Mouse (Mus musculus) left cerebral cortex, postnatal 4 days (tissue): ENCODE data around the gene Ank2. TPM values are rescaled to one million over a fixed set of nuclear protein-coding genes. Genes with fewer than 3 reads are reported as not detected.
A peak's percentile ranks its signal among the peaks of the same experiment; 100 is the strongest.
"Not testable (repeated sequence)": the region's sequence is repeated elsewhere in the genome, so short reads cannot be mapped to it uniquely, and the experiment has no call there.

Experiments used
- DNase-seq: peaks from one replicate; pipeline ENCODE4 v3.0.0-alpha.2; 2022
- intact Hi-C: fragments of 180-260 bp; cut with DNase I; formaldehyde crosslinking; loops from one replicate; pipeline ENCODE4 v1.15.1; 2025
- total RNA-seq, 2 experiments: library from RNA; stranded (reverse); gene quantifications; 2 replicates each; pipeline ENCODE4 v1.2.3; 2021

Gene Ank2
- total RNA-seq, 2 experiments from 2014 or later, result 971 to 1,020 TPM

DNA sequence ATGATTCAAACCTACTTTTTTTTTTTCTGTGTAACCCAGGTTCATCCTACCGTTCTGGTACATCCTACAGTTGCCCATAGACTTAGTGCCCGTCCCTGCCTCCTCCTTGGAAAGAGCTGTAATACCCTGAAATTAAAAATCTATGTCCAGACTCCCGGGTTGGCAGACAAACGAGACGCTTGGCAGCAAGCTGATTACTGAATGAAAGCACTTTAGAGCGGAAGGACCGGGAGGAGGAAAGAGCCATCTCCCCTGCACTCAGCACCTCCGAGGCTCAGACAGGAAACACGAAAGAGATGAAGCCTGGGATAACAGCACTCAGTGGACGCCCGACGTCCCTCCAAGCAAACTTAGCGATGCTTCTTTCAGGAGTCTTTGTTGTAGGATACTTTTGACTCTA is 69.3 kb downstream of the Ank2 start:
- intact Hi-C loops, result loop anchor here (10.0 kb wide), 1 partner anchor 105 kb away; no protein-coding TSS in a partner anchor
- peak; percentile 48 for DNase-seq

DNA sequence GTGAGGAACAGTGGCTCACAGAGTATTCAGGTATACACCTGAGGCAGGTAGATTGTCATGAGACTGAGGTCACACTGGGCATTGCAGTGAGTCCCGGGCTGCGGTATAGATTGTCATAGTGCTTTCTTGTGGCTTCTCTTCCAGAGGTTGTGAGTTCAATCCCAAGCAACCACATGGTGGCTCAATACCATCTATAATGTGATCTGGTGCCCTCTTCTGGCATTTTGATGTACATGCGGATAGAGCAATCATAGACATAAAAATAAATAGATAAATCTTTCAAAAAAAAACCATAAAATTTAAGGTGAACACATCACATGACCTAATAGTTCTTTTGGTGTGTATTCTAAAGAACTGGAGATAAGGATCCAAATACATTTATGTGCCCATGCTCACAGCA is 70.6 kb downstream of the Ank2 start:
- intact Hi-C loops, result loop anchor here (10.0 kb wide), 1 partner anchor 104 kb away; no protein-coding TSS in a partner anchor
- DNase-seq, result no peak

GRCm38 (mm10) chr3:127416950-127417349 is 82.2 kb downstream of the Ank2 start:
- DNase-seq, result no peak

GRCm38 (mm10) chr3:127414438-127414837 is 84.7 kb downstream of the Ank2 start:
- DNase-seq, result no peak
- intact Hi-C loops, result no loop called here

More at GRCm38 (mm10) chr3:127416950-127417349, 82.2 kb downstream of the Ank2 start:
- intact Hi-C loops, result no loop called here

- DNase-seq, result peak; percentile 83
Observed at GRCm38 (mm10) chr3:127408684-127409550, 90.2 kb downstream of the Ank2 start.

GRCm38 (mm10) chr3:127407868-127408574 is 91.1 kb downstream of the Ank2 start:
- intact Hi-C loops, result no loop called here
- no peak for DNase-seq

More at GRCm38 (mm10) chr3:127408684-127409550, 90.2 kb downstream of the Ank2 start:
- intact Hi-C loops, result no loop called here

DNA sequence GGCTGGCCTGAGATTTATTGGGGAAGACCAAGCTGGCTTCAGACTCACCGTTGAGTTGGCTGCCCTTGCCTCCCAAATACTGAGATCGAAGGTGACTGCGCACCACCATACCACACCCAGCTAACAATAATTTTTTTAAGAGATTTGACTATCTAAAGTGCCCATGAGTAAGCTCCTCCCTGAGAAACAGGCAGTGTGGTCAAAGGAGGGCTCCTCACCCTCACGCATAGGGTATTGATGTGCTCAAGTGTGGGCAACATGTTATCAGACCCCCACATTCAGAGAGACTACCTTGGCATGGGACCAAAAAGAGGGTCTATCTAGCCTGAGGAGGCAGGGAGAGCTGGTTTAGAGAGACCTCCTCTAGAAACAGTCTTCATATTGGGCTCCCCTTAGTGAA is 92.3 kb downstream of the Ank2 start:
- DNase-seq, result no peak
- intact Hi-C loops, result no loop called here

DNA sequence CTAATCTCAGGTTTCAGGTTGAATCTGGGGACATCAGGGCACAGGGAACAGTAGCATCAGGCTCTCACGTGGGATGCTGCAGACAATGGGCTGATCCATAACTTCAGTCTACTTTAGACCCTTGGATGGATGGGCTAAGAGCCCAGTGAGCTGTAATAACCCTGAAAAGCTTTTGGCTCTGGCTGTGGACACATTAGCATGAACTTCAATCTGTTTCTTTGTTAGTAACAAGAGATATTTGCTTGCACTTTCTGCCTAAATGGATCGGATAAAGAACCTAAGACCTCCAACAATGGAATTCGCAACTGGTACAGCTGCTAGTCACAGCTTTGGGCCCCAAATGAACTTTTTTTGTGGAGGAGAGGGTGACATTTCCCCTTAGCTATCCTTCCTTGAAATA is 94.8 kb downstream of the Ank2 start:
- DNase-seq, result peak; percentile 9

GRCm38 (mm10) chr3:127400976-127401375 is 98.2 kb downstream of the Ank2 start:
- intact Hi-C loops, result no loop called here

More for the DNA sequence above, 94.8 kb downstream of the Ank2 start:
- intact Hi-C loops, result no loop called here

GRCm38 (mm10) chr3:127400468-127400867 is 98.7 kb downstream of the Ank2 start:
- DNase-seq, intact Hi-C loops: not testable (repeated sequence)

More at GRCm38 (mm10) chr3:127400976-127401375, 98.2 kb downstream of the Ank2 start:
- DNase-seq, result peak; percentile 10

GRCm38 (mm10) chr3:127397774-127398173 is 101.4 kb downstream of the Ank2 start:
- no peak for DNase-seq
- intact Hi-C loops, result no loop called here

GRCm38 (mm10) chr3:127395202-127395601 is 103.9 kb downstream of the Ank2 start:
- intact Hi-C loops, result no loop called here
- DNase-seq, result no peak

- peak; percentile 80 for DNase-seq
- intact Hi-C loops, result no loop called here
Observed at GRCm38 (mm10) chr3:127387016-127387517, 112.1 kb downstream of the Ank2 start.

DNA sequence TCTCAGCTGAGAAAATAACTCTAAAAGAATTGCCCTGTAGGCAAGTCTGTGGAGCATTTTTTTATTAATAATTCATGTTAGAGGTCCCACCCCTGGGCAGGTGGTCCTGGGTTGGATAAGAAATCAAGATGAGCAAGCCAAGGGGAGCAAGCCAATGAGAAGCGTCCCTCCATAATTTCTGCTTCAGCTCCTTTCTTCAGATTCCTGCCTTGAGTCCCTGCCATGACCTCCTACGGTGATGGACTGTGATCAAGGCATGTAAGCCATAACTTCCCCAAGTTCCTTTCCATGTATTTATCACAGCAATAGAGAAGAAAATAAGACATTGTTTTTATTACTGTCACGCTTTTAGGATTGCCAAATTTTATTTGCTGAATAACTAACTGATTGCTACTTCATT is 115.9 kb downstream of the Ank2 start:
- no peak for DNase-seq
- intact Hi-C loops, result no loop called here

DNA sequence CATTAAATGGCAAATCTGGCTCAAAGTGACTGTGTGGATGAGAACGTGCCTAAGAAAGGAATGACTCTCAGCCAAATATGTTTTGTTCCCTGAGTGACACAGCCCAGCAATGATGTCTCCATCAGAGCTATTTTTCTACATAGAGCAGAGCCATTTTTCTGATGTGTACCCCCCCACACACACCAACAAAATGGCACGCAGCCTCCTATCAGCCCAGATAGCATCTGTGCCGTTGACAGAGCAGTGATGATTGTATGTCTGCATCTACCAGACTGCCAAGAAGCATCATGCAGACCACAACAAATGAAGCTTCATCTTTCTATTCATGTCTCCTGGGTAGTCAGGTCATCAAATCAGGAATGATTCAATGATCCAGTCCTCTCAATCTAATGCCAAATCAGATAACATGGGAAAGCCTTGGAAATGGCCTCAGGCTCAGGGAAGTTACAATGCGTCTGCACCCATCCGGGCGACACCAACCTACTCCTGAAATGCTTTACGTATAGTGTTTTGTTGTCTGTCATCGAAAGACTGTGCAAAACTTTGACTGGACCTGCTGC is 122.2 kb downstream of the Ank2 start:
- DNase-seq, result no peak
- intact Hi-C loops, result no loop called here

- intact Hi-C loops, result no loop called here
- no peak for DNase-seq
Observed at GRCm38 (mm10) chr3:127375956-127376660, 123.0 kb downstream of the Ank2 start.

- DNase-seq, result no peak
- intact Hi-C loops, result no loop called here
Observed at GRCm38 (mm10) chr3:127374190-127374710, 124.9 kb downstream of the Ank2 start.

- intact Hi-C loops, result no loop called here
- DNase-seq, result no peak
Observed at GRCm38 (mm10) chr3:127371774-127372173, 127.4 kb downstream of the Ank2 start.

DNA sequence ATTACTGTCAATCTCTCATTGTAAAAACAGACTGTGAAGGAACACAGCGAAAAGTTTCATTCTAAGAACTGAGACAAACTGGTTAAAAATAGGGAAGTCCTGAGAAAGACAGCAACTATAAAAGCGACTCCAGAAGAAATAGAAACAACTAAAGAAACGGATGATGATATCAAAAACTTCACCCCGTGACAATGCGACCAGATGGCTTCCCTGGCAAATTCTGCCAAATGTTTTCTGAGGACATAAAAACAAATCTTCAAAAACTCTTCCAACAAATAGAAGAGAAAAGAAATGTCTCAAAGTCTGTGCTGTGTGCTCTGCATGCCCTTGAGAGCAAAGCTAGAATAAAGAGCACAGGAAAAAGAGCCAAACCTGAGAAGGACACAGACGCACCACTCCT is 129.6 kb downstream of the Ank2 start:
- intact Hi-C loops, result no loop called here
- no peak for DNase-seq

DNA sequence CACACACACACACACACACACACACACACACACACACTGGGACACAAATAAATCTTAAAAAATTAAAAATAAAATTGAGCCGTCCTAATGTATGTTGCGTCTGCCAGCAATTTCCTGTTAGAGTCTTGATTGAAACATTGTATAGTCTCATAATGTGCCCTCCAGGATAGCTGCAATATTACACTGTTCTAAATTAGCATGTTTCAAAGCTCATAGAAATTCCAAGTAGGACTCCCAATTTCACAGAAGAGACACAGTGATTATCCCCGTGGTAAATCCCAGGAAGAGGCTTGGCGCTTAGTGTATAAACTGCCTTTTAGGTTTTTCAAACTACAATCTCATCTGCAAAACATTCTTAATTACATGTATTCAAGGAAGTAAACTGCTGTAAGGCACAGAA is 131.7 kb downstream of the Ank2 start:
- intact Hi-C loops, result no loop called here

More for the DNA sequence above, 131.7 kb downstream of the Ank2 start:
- DNase-seq, result no peak
